Mouse (Mus musculus) kidney, adult 2 months (tissue): Measurements from ENCODE around the gene Phactr1.

ENCODE experiments used
- CTCF ChIP-seq: fragments of 200-500 bp; conservative IDR thresholded peaks from 2 replicates; pipeline ENCODE4 v1.5.1; 2011; ENCODE audit warnings: low read depth, mild to moderate bottlenecking, control low read depth, low read length, moderate library complexity, mixed read lengths; ENCODE audit not compliant: insufficient read depth, insufficient read length
- POLR2A ChIP-seq: fragments of 200-500 bp; IDR thresholded peaks from one replicate; pipeline ENCODE4 v1.6.1; 2011; ENCODE audit warnings: low read depth, low read length, control low read depth

DNA sequence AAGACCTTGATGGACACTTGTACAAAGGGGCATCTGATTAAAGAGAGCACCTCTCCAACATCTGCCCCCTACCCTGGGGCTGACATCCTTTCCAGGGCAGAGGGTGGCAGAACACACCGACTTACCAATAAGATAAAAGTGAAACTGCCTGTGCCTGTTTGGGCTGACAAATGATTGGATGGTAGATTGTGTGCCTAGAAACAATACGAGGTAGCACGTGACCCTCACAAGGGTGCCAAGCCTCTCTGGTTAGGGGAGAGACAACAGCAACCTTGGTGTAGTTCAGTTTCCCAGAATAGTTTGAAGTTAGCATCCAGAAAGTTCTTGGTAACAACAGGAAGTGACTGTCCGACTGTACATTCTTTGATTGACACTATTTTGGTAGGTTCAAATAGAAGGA, 234.7 kb downstream of the Phactr1 start:
- TF ChIP-seq POLR2A (no peak), CTCF (no peak)
